Comparison of ENCODE assay signal across 15 mouse cellular contexts in the genomic region with DNA sequence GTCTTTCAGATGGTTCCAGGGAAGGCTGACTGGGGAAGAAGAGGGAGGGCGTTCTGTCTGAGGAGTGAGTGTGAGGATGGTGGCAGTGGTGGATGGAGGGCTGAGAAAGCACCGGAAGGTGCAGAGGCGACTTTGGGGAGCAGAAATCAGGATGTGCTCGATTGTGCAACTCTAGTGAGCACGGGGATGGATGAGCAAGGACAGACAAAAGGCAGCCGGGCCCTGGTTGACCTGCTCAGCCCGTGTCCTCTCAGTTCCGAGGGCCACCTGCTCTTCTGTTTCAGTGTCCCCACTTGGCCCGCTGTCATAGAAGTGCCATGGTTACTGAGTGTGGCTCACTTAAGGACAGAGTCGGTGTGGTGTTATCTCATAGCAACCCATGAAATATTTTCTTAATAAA.
"Had no signal": no experiment of that assay in that cellular context is flagged by ENCODE, and none has a peak within 500 bp of the region (broad histone marks: within the 10 kb centered on the region; RNA-seq: fewer than 3 reads in every experiment).

No protein-coding gene starts in this region.

- DNase-seq: lung, adult 18-20 months; lung, embryonic 14.5 days; lung, postnatal 14 days; lung, postnatal 36 days; right cerebral cortex, adult 18-20 months; right cerebral cortex, postnatal 25 days; right cerebral cortex, postnatal 4 days had no signal

- H3K4me3 ChIP-seq: megakaryocyte, embryonic 14.5 days; midbrain, embryonic 13.5 days; midbrain, embryonic 15.5 days; neural tube, embryonic 12.5 days; stomach, embryonic 15.5 days had no signal

- ATAC-seq: midbrain, embryonic 13.5 days; midbrain, embryonic 15.5 days had no signal

- H3K27ac ChIP-seq: liver, embryonic 14.5 days; macrophage; midbrain, embryonic 13.5 days; midbrain, embryonic 15.5 days; neural tube, embryonic 12.5 days; stomach, embryonic 15.5 days; stomach, postnatal 0 days had no signal
